Mouse (Mus musculus) ovary, postnatal 36 days (tissue): ENCODE measurements around the gene Suox.
"Not testable (repeated sequence)": the region's sequence is repeated elsewhere in the genome, so short reads cannot be mapped to it uniquely, and the experiment has no call there.

ENCODE experiments used
- DNase-seq: peaks from one replicate; pipeline ENCODE4 v3.0.0; 2022; ENCODE audit warnings: low spot score, mixed read lengths

Suox gene

GRCm38 (mm10) chr10:128626311-128627310 lies 47.3 kb downstream of the Suox start, which contains the start of gene Rps26:
Rps26 (minus strand) TSS chr10:128626747.
- peak; percentile 80 for DNase-seq

GRCm38 (mm10) chr10:128625287-128625894 lies 48.5 kb downstream of the Suox start:
- DNase-seq = no peak

- DNase-seq = not testable (repeated sequence)
Measured at GRCm38 (mm10) chr10:128623106-128623613, 50.7 kb downstream of the Suox start.

GRCm38 (mm10) chr10:128622702-128623101 lies 51.2 kb downstream of the Suox start:
- no peak for DNase-seq

GRCm38 (mm10) chr10:128621986-128622520 lies 51.8 kb downstream of the Suox start:
- no peak for DNase-seq

GRCm38 (mm10) chr10:128620241-128620640 lies 53.6 kb downstream of the Suox start:
- no peak for DNase-seq
